Mouse (Mus musculus) CH12.LX (cell line): Measurements from ENCODE around the gene Hoxc10.

ENCODE experiments used
- MAZ ChIP-seq: IDR thresholded peaks from 2 replicates; pipeline ENCODE4 v1.6.1; 2012; ENCODE audit warnings: low read depth, mild to moderate bottlenecking, inconsistent platforms, low read length, improper control_type of control experiment, moderate library complexity
- MYC ChIP-seq: IDR thresholded peaks from 2 replicates; pipeline ENCODE4 v1.6.1; 2011; ENCODE audit warnings: low read depth, mild to moderate bottlenecking, improper control_type of control experiment, low read length
- RCOR1 ChIP-seq: conservative IDR thresholded peaks from 2 replicates; pipeline ENCODE4 v1.6.1; 2012; ENCODE audit warnings: low read depth, mild to moderate bottlenecking, inconsistent platforms, low read length, improper control_type of control experiment

- no peak for TF ChIP-seq MAZ
- no peak for TF ChIP-seq MYC
- TF ChIP-seq RCOR1, result no peak
These were observed 10.6 kb upstream of the Hoxc10 start for GRCm38 (mm10) chr15:102955833-102956640.
